Mouse (Mus musculus) gastrocnemius, adult 18-20 months (tissue): Measurements from ENCODE around the gene Olfr465-ps1. TPM values are rescaled to one million over a fixed set of nuclear protein-coding genes. Genes with fewer than 3 reads are reported as not detected.
A peak's percentile ranks its signal among the peaks of the same experiment; 100 is the strongest.

Experiments used
- DNase-seq: peaks from one replicate; pipeline ENCODE4 v3.0.0; 2021; ENCODE audit warnings: low spot score
- long read RNA-seq, 2 experiments: library from polyadenylated mRNA; stranded (forward); transcript quantifications; one replicate each; pipeline ENCODE4 v2.0.0; 2021
- total RNA-seq, 2 experiments: library from RNA; stranded (reverse); gene quantifications; 2 replicates each; pipeline ENCODE4 v1.2.3; 2021

Gene Olfr465-ps1
- total RNA-seq, result not detected
- long read RNA-seq, experiment 1, result 0 reads
- long read RNA-seq, experiment 2, result 0 reads

DNA sequence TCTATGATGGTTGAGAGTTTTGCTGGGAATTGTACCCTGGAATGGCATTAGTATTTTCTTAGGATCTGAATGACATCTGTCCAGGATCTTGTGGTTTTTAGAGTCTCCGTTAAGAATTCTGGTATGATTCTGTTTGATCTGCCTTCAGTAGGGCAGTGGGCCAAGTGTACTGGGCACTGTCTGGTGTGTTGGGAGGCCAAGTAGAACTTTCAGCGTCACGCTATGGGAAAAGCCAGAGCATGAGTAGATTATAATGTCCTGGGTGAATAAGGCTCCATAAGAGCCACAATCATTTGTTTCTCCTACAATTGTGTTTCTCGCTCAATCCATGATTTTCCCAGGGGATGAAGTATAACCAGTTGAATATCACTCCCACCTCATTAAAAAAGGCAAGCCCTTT is at the start of gene Olfr465-ps1:
TSS of gene Olfr465-ps1 (plus strand) at position 301 of the 400 bp plus-strand sequence.
- no peak for DNase-seq

DNA sequence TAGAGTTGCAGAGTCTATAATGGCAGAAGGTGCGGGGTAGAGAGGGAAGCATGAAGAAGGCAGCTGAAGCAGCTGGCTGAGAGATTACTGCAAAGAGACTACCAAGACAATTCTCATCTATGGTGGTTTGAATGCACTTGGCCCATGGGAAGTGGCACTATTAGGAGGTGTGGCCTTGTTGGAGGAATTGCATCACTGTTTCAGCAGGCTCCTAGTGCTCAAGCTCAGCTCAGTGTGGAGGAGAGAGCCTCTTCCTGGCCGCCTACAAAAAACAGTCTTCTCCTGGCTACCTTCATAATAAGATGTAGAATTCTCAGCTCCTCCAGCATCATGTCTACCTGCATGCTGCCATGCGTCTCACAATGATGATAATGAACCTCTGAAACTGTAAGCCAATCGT is 42.0 kb upstream of the Olfr465-ps1 start:
- DNase-seq, result no peak

DNA sequence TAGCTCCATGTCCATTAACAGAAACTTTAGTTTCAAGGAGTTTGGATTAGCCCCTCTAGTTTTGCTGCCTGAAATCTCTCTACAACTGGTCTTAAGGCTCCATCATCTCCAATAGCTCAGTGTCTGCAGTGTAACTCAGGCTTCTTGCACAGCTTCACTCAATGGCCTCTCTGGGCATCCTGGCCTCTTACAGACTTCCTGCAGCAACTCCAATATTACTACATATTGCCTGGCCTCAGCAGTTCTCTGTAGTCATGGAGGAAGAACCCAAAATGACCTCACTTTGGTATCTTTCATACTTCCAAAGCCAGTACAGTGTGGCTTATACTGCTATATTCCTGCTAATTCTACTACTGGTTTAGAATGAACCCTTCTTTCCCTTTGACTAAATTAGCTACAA is 40.9 kb upstream of the Olfr465-ps1 start:
- no peak for DNase-seq

DNA sequence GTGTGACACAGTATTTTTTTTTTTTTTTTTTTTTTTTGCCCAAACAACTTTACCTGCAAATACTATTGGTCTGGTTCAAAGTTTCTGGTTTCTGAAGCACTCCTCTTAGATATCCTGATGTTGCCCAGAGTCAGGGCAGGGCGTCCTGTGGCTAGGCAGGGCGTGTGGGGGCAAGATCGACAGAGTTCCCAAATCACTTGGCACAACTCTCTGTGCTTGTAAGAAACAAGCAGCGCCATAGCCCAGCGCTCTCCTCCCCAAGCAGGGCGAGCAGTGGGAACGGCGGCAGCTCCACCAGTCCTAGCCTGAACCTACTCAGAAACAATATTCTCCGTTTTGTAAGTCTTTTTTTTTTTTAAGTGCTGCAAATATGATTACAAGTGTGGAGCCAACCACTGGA is 37.2 kb upstream of the Olfr465-ps1 start:
- no peak for DNase-seq

DNA sequence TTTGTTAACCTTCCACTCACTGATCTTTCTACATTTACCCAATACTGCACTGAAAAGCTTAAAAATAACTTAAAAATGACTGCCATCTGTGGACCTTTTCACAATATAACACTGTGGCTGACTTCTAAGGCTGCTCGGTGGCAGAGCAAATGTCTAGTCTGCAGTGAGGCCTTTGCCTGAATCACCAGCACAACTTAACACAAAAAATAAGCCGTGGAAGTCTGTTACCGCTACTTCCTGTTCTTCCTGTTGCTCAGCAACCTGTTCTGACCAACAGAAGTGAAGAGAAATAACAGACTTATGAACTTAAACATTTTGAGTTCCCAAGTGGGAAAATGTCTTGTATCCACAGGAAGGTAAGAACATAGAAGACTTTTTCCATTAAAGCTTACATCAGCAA is 36.7 kb upstream of the Olfr465-ps1 start:
- no peak for DNase-seq

DNA sequence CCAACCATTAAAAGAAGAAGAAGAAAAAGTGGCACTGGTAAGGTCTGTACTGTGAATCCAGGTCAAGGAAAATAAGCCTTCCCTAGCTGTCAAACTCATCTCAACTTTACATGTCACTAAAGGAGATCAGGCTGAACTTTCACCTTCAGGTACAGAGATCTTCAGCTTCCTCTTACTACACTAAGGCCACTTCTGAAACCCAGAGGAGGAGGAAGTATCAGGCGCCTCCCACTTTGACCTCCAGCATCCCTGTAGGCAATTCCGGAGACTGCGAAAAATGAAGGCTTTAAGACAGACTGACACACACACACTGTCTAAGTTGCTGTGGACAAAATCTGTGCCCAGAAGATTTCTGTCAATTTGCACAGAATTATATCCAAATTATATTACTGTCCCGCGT is 25.9 kb upstream of the Olfr465-ps1 start:
- DNase-seq, result peak; percentile 9

DNA sequence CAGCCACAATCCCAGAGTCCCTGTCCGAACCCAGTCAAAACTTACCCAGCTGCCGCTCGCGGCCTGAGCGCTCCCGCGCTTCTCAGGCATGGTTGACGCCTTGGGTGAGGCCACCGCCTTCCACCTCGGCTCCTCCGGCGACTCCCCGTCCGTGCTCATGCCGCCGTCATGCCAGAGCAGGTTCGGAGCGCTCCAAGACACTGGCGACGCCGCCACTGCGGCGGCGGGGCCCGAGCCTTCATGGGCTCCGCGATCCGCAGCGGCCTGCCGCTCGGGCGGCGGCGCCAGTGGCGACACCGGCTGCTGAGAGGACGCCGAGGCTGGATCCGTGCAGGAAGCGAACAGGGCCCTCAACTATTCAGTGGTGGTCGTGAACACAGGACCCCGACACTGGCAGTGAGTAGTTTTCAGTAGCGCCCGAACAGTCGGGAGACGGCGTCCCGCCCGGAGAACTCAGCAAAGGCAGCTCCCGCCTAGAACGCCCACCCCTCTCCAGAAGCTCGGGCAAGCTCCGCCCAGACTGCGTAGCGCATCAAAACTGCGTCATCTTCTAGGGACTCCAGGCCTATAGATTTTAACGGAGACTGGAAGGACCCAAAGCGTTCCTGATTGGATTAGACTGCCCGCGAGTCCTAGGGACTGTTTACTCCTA is 25.3 kb upstream of the Olfr465-ps1 start, which contains the start of gene Mfsd14b:
TSS of gene Mfsd14b (minus strand) at position 517 of the 652 bp plus-strand sequence.
- peak; percentile 88 for DNase-seq

DNA sequence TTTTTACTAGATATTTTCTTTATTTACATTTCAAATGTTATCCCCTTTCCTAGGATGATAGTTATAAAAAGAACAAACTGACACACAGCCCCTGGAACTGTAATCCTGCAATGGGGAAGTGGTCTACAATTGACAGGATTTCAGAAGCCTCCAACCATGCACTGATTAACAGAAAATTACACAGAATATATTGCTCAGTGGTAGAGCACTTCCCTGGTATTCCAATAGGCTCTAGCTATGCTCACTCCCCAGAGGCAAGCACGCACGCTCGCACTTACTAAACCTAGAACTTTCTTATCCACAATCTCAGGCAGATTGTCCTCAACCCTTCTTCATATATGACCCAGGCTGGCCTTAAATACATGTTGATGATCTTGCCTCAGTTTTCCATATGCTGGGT is 24.6 kb upstream of the Olfr465-ps1 start:
- no peak for DNase-seq

DNA sequence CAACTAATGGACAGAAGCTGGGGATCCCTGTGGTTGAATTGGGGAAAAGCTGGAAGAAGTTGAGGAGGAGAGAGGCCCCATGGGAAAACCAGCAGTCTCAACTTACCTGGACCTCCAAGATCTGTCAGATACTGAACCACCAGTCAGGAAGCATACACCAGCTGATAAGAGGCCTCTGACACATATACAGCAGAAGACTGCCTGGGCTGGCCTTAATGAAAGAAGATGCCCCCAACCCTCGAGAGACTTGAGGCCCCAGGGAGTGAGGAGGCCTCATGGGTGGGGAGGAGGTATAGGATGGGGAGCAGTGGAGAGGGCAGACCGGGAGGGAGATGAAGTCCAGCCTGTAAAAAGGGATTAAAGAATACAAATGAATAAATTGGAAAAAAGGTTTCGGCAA is 16.9 kb upstream of the Olfr465-ps1 start:
- DNase-seq, result no peak

DNA sequence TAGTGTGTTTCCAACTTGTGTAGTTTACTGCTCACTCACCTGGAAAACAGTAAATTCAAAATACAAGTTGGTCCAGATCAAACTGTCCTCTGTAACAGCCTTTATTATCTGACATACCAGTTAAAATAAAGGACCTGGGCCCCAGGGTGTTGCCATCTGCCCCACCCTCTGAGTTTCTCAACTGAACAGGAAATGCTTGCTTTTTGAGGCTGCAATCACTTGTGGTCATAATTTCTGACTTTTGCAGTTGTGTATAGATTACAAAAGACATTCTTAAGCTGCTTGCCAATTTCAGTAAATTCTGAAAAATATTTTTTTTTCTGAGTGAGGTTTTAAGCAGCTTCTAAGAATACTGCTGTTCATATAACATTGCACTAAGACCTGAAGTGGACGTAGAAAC is 15.8 kb upstream of the Olfr465-ps1 start:
- DNase-seq, result no peak

DNA sequence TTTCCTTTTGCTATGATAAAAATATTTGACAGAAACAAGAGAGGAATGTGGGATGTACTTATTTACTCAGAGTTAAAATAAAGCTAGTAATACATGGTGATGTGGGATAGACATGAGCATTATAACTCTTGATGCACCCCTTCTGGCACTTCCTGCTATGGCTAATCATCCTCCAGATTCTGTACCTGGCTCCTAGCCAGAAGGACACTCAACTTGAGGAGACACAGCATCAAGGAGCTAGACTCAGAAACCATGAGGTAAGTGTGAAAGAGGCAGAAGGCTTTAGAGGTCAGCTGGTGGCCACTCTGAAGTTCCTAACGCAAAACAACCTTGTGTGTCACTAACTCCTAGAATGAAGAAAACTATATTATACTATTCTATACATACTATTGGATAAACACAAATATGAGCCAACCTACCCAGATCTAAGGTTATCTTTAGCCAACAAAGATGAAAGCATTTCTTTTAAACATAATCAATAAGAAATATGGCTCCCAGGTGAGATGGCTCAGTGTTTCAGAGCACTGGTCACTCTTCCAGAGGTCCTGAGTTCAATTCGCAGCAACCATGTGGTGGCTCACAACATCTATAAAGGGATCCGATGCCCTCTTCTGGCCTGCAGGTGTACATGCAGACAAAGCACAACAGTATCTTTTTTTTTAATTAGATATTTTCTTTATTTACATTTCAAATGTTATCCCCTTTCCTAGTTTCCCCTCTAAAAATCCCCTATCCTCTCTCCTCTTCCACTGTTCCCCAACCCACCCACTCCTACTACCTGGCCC is 10.6 kb upstream of the Olfr465-ps1 start:
- DNase-seq, result no peak

DNA sequence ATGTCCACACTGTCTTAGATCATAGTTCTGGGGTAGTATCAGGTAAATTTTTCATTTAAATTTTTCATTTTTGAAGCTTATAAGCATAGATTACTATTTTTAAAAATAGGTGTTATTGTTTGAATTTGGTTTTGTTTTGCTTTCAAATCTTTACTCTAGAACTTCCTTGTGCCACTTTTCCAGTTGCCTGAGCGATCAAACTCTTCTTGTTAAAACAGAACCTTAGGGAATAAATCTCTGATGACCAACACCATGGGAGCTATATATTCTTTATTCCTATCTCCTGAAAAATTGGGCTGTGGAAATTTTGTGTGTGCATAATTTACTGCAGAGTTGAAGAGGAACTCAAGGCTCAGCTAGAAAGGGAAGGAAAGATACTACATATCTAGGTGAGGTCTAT is 12.1 kb downstream of the Olfr465-ps1 start, which contains the start of gene Olfr466:
TSS of gene Olfr466 (plus strand) at position 301 of the 400 bp plus-strand sequence.
- no peak for DNase-seq

DNA sequence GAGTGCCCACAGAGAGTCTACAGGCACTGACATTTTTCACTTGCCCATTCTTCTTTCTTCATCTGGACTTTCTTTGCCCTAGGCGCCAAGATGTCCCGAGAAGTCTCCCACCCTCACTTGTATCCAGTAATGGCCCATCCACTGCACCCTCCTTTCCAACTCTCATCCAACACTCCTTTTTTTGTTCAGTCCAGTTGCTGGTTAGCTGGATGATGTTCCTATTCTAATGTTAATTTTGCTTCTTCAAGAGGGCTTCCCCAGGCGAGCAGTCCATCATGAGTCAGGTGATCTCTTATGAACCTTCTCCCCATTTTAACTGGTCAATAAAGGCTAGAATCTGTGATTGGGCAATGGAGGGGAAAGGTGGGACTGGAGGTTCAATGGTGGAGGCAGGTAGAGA is 36.2 kb downstream of the Olfr465-ps1 start:
- DNase-seq, result no peak

DNA sequence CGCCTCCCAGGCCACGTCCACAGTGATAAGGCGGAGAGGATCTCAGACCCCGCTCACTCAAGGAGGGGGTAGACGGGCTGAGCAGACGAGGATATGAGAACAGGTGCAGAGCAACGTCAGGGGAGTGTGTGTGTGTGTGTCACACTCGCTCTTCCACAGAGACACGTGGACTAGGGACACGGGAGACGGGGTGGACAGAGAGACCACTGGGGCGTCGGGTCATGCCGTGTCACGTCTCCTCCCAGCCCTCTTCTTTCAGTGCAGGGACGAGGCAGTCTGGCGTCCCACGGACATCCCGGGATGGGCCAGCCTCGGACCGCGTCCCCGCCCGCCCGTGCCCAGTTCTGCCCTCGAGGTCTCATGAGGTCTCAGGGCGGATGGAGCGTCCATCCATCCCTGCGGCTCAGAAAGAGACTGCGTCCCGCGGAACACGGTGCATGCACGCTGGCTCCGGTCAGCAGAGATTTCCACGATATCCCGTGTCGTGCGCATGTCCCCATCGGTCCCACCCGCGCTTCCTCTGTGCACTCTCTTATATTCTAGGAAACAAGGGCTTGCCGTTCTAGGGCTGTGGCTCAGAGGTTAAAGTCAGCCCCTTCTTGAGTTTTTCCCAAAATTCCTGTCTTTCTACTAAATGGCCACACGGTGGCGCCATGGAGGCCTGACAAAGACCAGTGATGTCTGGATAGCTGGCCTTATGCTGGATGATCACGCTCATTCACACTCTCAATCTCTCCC is 38.0 kb downstream of the Olfr465-ps1 start:
- DNase-seq, result peak; percentile 4

DNA sequence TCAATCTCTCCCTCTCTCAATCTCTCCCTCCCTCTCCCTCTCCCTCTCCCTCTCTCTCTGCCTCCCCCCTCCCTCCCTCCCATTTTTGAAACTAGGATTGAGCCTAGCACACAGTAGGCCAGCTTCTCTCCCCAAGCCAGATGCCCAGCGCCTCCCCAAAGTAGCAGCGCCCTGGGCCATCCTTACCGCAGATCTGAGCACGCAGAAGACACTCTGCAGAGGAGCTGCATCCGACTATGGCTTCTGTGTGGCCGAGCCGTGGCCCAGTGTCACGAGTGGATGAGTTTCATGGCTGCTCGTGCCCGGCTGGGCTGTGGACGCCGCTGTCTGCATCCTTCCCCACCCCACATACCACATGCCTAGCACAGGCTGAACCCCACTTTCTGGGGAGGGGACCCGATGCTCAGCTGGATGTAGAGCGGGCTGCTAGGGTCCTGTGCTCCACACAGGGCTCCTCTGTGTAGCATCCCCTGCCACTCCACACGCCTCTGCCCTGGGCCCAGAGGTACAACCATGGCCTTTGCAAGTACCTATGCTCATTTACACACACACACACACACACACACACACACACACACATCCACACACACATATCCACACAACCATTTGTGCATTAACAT is 38.7 kb downstream of the Olfr465-ps1 start:
- DNase-seq, result no peak

Other genes starting within 250 kb of the Olfr465-ps1 start
- not detected for gene Cntnap3, start 234.1 kb upstream of the Olfr465-ps1 start, total RNA-seq
- gene Spata31, start 220.7 kb upstream of the Olfr465-ps1 start, total RNA-seq, result not detected
- gene Spata31d1c, start 105.0 kb upstream of the Olfr465-ps1 start, total RNA-seq, result not detected
- not detected for gene Prss47, start 85.3 kb upstream of the Olfr465-ps1 start, total RNA-seq
- gene Mfsd14b, start 25.1 kb upstream of the Olfr465-ps1 start, total RNA-seq, result 1 to 10 TPM; 6.6 to 9.4 TPM
- gene Olfr466, start 12.2 kb downstream of the Olfr465-ps1 start, total RNA-seq, result not detected
- under 1 TPM in 1 of 2 experiments, not detected in 1; 0.16 TPM for gene Nlrp4f, start 67.9 kb downstream of the Olfr465-ps1 start, total RNA-seq
- gene Gm10775, start 121.5 kb downstream of the Olfr465-ps1 start, total RNA-seq, result not detected
- gene Zfp369, start 140.7 kb downstream of the Olfr465-ps1 start, total RNA-seq, result 1 to 10 TPM; 8.0 to 9.0 TPM